In genomic region chr5:102032191-102032590, GRCm38 (mm10) we compare ENCODE assay signal across 22 mouse cellular contexts. TPM values are rescaled to one million over a fixed set of nuclear protein-coding genes. Genes with fewer than 3 reads are reported as not detected.
DNase-seq lines count a peak whose midpoint lies in the region; ATAC-seq and TF ChIP-seq lines count a peak whose summit lies in the region.
"Had no signal": no experiment of that assay in that cellular context is flagged by ENCODE, and none has a peak within 500 bp of the region (broad histone marks: within the 10 kb centered on the region; RNA-seq: fewer than 3 reads in every experiment).

No protein-coding gene starts in this region.

- H3K36me3 ChIP-seq in forebrain, embryonic 14.5 days (ENCODE audit: control insufficient read depth, insufficient read depth, low read length): peaks cover 67% of the 10 kb centered on the region
- H3K36me3 ChIP-seq in forebrain, embryonic 12.5 days (replicated peaks): peaks cover 94% of the 10 kb centered on the region
- H3K36me3 ChIP-seq in neural tube, embryonic 15.5 days: peaks cover 56% of the 10 kb centered on the region

- 0 out of 2 replicates have a peak overlapping the region, but pooled peaks have one; percentile 30 for H3K27ac ChIP-seq in forebrain, embryonic 14.5 days (ENCODE audit: low read depth, low read length)
- H3K27ac ChIP-seq in forebrain, embryonic 12.5 days: no peak overlapping the region
- H3K27ac ChIP-seq in layer of hippocampus, adult 2 months: peak overlapping the region; percentile 60
- H3K27ac ChIP-seq in neural tube, embryonic 15.5 days (replicated peaks): peak overlapping the region; percentile 23; the same call in 1 of the 2 replicates
- H3K27ac ChIP-seq: hindbrain, embryonic 14.5 days; liver, embryonic 12.5 days; neural tube, embryonic 13.5 days; stomach, embryonic 15.5 days had no signal

- no peak overlapping the region for H3K4me3 ChIP-seq in forebrain, embryonic 14.5 days (ENCODE audit: low read depth, low read length)
- H3K4me3 ChIP-seq in forebrain, embryonic 12.5 days (replicated peaks): no peak overlapping the region
- no peak overlapping the region for H3K4me3 ChIP-seq in layer of hippocampus, adult 2 months
- no peak overlapping the region for H3K4me3 ChIP-seq in neural tube, embryonic 15.5 days (replicated peaks)
- H3K4me3 ChIP-seq: liver, embryonic 12.5 days; myocyte; neural tube, embryonic 13.5 days; stomach, embryonic 15.5 days had no signal

- TF ChIP-seq CTCF in layer of hippocampus, adult 2 months (conservative IDR thresholded peaks at IDR 0.05): no peak

- H3K4me2 ChIP-seq in forebrain, embryonic 14.5 days (ENCODE audit: low read length): no peak overlapping the region
- H3K4me2 ChIP-seq in forebrain, embryonic 12.5 days: no peak overlapping the region
- H3K4me2 ChIP-seq in neural tube, embryonic 15.5 days: no peak overlapping the region
- H3K4me2 ChIP-seq: hindbrain, embryonic 14.5 days; liver, embryonic 12.5 days; neural tube, embryonic 13.5 days; stomach, embryonic 15.5 days had no signal

- DNase-seq in forebrain, embryonic 14.5 days (ENCODE audit: low spot score): no peak
- no peak for DNase-seq in layer of hippocampus, adult 2 months (ENCODE audit: low spot score in 2 of 2)
- no peak for DNase-seq in layer of hippocampus, adult 11-12 months (ENCODE audit: low spot score)
- no peak for DNase-seq in neural tube, embryonic 10.5 days (ENCODE audit: extremely low spot score, low spot score)
- DNase-seq: adrenal gland, postnatal 25 days; B cell, adult 2 months; forebrain, postnatal 0 days; gastrocnemius, postnatal 10 days; heart, postnatal 14 days; kidney, adult 11 months; kidney, postnatal 14 days; left cerebral cortex, postnatal 4 days; liver, postnatal 0 days; lung, postnatal 36 days had no signal

- 88% methylated on average over 3 of the region's 3 CpGs for WGBS in forebrain, embryonic 14.5 days
- 90% methylated on average over 3 of the region's 3 CpGs for WGBS in forebrain, embryonic 12.5 days
- WGBS in neural tube, embryonic 15.5 days: 65% methylated on average over 3 of the region's 3 CpGs

- H3K9me3 ChIP-seq in forebrain, embryonic 14.5 days (replicated peaks; ENCODE audit: control insufficient read depth, low read length): 0 out of 2 replicates have a peak, but pooled peaks cover 5% of the 10 kb centered on the region
- 0 out of 2 replicates have a peak, but pooled peaks cover 4% of the 10 kb centered on the region for H3K9me3 ChIP-seq in forebrain, embryonic 12.5 days
- H3K9me3 ChIP-seq in neural tube, embryonic 15.5 days (replicated peaks): no peaks in the 10 kb centered on the region
- H3K9me3 ChIP-seq: liver, embryonic 12.5 days; stomach, embryonic 15.5 days had no signal

- no peaks in the 10 kb centered on the region for H3K4me1 ChIP-seq in forebrain, embryonic 14.5 days (ENCODE audit: control insufficient read depth, insufficient read depth, low read length)
- H3K4me1 ChIP-seq in forebrain, embryonic 12.5 days: no peaks in the 10 kb centered on the region
- H3K4me1 ChIP-seq in neural tube, embryonic 15.5 days: no peaks in the 10 kb centered on the region
- H3K4me1 ChIP-seq: stomach, embryonic 15.5 days had no signal

- no peak for ATAC-seq in forebrain, embryonic 14.5 days
- no peak for ATAC-seq in forebrain, embryonic 12.5 days (ENCODE audit: low FRiP score)
- no peak for ATAC-seq in neural tube, embryonic 15.5 days (ENCODE audit: low FRiP score)
- ATAC-seq: inflammation-experienced regulatory T-cells, adult 6 months; liver, embryonic 12.5 days; liver, postnatal 0 days had no signal

- H3K27me3 ChIP-seq in forebrain, embryonic 14.5 days (replicated peaks; ENCODE audit: control insufficient read depth, insufficient read depth, low read length): no peaks in the 10 kb centered on the region
- H3K27me3 ChIP-seq in forebrain, embryonic 12.5 days: no peaks in the 10 kb centered on the region
- no peaks in the 10 kb centered on the region for H3K27me3 ChIP-seq in neural tube, embryonic 15.5 days (replicated peaks)
- H3K27me3 ChIP-seq: liver, embryonic 12.5 days; neural tube, embryonic 13.5 days; stomach, embryonic 15.5 days had no signal

- no peak overlapping the region for H3K9ac ChIP-seq in forebrain, embryonic 14.5 days (ENCODE audit: low read length)
- H3K9ac ChIP-seq in forebrain, embryonic 12.5 days: no peak overlapping the region
- H3K9ac ChIP-seq in neural tube, embryonic 15.5 days (replicated peaks): no peak overlapping the region
- H3K9ac ChIP-seq: forebrain, postnatal 0 days; hindbrain, embryonic 14.5 days; liver, embryonic 12.5 days; liver, postnatal 0 days; neural tube, embryonic 13.5 days; stomach, embryonic 15.5 days had no signal

RNA-seq across cellular contexts. Expression of gene Wdfy3, which starts 37.5 kb away (rescaled TPM):
- polyA plus RNA-seq in forebrain, embryonic 14.5 days (2014; fragmentation: Nextera tagmentation; extraction: Ambion mirVana): 15.3 and 22.6 TPM in 2 replicates
- polyA plus RNA-seq in forebrain, embryonic 12.5 days (2016; fragmentation: Nextera tagmentation; extraction: Ambion mirVana): 29.7 and 31.7 TPM in 2 replicates
- 100 to 1,000 TPM; 119 to 123 TPM for total RNA-seq in layer of hippocampus, adult 2 months (2021)
- 20.5 and 22.9 TPM in 2 replicates for polyA plus RNA-seq in neural tube, embryonic 15.5 days (2015; fragmentation: Nextera tagmentation; extraction: Ambion mirVana)
- polyA plus RNA-seq: inflammation-experienced regulatory T-cells, adult 6 months had no signal
